Mouse (Mus musculus) lung, embryonic 16.5 days (tissue): ENCODE measurements around the gene Ccdc155. TPM values are rescaled to one million over a fixed set of nuclear protein-coding genes. Genes with fewer than 3 reads are reported as not detected.

Experiments used
- ATAC-seq: fragments of 200-750 bp; cut with Nextera tagmentation; 2 replicates; pipeline ENCODE4 v1.8.0; 2017; ENCODE audit warnings: low read depth, mild to moderate bottlenecking, moderate library complexity
- H3K27ac ChIP-seq: fragments of 300-500 bp; sonication (generic); 2 replicates; pipeline ENCODE4 v1.5.1; 2014; ENCODE audit warnings: mild to moderate bottlenecking, control low read depth, low read length
- H3K27me3 ChIP-seq: fragments of 300-500 bp; sonication (generic); 2 replicates; pipeline ENCODE4 v1.6.1; 2014; ENCODE audit warnings: low read depth, low read length, mixed read lengths; ENCODE audit not compliant: control insufficient read depth, insufficient read depth
- H3K36me3 ChIP-seq: fragments of 300-500 bp; sonication (generic); 2 replicates; pipeline ENCODE4 v1.6.1; 2014; ENCODE audit warnings: low read length; ENCODE audit not compliant: control insufficient read depth, insufficient read depth
- H3K4me1 ChIP-seq: fragments of 300-500 bp; sonication (generic); replicated peaks from 2 replicates; pipeline ENCODE4 v1.6.1; 2014; ENCODE audit warnings: low read length, mixed read lengths; ENCODE audit not compliant: control insufficient read depth, insufficient read depth
- H3K4me2 ChIP-seq: fragments of 300-500 bp; sonication (generic); 2 replicates; pipeline ENCODE4 v1.6.1; 2014; ENCODE audit warnings: low read depth, low read length, control low read depth
- H3K4me3 ChIP-seq: fragments of 300-500 bp; sonication (generic); 2 replicates; pipeline ENCODE4 v1.5.1; 2014; ENCODE audit warnings: mild to moderate bottlenecking, low read length, control low read depth
- H3K9ac ChIP-seq: fragments of 300-500 bp; sonication (generic); 2 replicates; pipeline ENCODE4 v1.6.1; 2014; ENCODE audit warnings: low read length, control low read depth
- H3K9me3 ChIP-seq: fragments of 300-500 bp; sonication (generic); 2 replicates; pipeline ENCODE4 v1.6.1; 2016; ENCODE audit warnings: low read length; ENCODE audit not compliant: control insufficient read depth
- WGBS: fragments of 180-500 bp; shearing (Covaris S2); extraction: QIAGEN DNeasy Blood & Tissue Kit; methylation state at CpG from one replicate; pipeline ENCODE4 v1.1.7; 2014; 5-methylcytosine and 5-hydroxymethylcytosine counted together
- polyA plus RNA-seq: library from polyadenylated mRNA; unstranded; fragments of >200 nt; fragmentation: Nextera tagmentation; extraction: Ambion mirVana; gene quantifications from 2 replicates; pipeline ENCODE4 v1.2.1, GENCODE M21; 2015

Gene Ccdc155
- 1.3 TPM in 2 replicates for polyA plus RNA-seq

- Histone ChIP-seq H3K4me2 (peak within 1 kb of the TSS; percentile 67), H3K9ac (peak within 1 kb of the TSS; percentile 54), H3K4me1 (no peaks in the 10 kb centered on the region), H3K4me3 (peak within 1 kb of the TSS; percentile 57), H3K36me3 (no peaks in the 10 kb centered on the region), H3K27ac (no peak within 1 kb of the TSS), H3K9me3 (peaks cover 6% of the 10 kb centered on the region; the same call in 1 of the 2 replicates), H3K27me3 (no peaks in the 10 kb centered on the region)
- 7% methylated on average over 41 of the region's 44 CpGs for WGBS
- peak; percentile 97 for ATAC-seq
Measured at GRCm38 (mm10) chr7:45204380-45205143, at the start of gene Ccdc155. Ccdc155 (minus strand) TSS chr7:45204892.

GRCm38 (mm10) chr7:45253806-45254205 lies 49.1 kb upstream of the Ccdc155 start:
- H3K4me2 ChIP-seq: no peak overlapping the region
- ATAC-seq: no peak
- no peaks in the 10 kb centered on the region for H3K9me3 ChIP-seq
- H3K4me3 ChIP-seq: no peak overlapping the region
- H3K27me3 ChIP-seq: no peaks in the 10 kb centered on the region
- H3K4me1 ChIP-seq: no peaks in the 10 kb centered on the region
- H3K9ac ChIP-seq: no peak overlapping the region
- 78% methylated on average over 8 of the region's 8 CpGs for whole genome bisulfite sequencing
- no peaks in the 10 kb centered on the region for H3K36me3 ChIP-seq
- H3K27ac ChIP-seq: no peak overlapping the region

GRCm38 (mm10) chr7:45247666-45248065 lies 43.0 kb upstream of the Ccdc155 start:
- Histone ChIP-seq H3K4me2 (no peak overlapping the region), H3K27me3 (no peaks in the 10 kb centered on the region), H3K4me3 (no peak overlapping the region), H3K4me1 (no peaks in the 10 kb centered on the region), H3K27ac (no peak overlapping the region), H3K9ac (no peak overlapping the region), H3K9me3 (no peaks in the 10 kb centered on the region), H3K36me3 (no peaks in the 10 kb centered on the region)
- WGBS: 33% methylated on average over 3 of the region's 3 CpGs
- no peak for ATAC-seq

GRCm38 (mm10) chr7:45241389-45241749 lies 36.7 kb upstream of the Ccdc155 start:
- Histone ChIP-seq H3K36me3 (no peaks in the 10 kb centered on the region), H3K4me1 (0 out of 2 replicates have a peak, but pooled peaks cover 4% of the 10 kb centered on the region), H3K9me3 (no peaks in the 10 kb centered on the region), H3K9ac (no peak overlapping the region), H3K4me3 (no peak overlapping the region), H3K4me2 (peak overlapping the region; percentile 53; the same call in 1 of the 2 replicates), H3K27ac (no peak overlapping the region), H3K27me3 (no peaks in the 10 kb centered on the region)
- WGBS: 83% methylated on average over 6 of the region's 6 CpGs
- no peak for ATAC-seq

GRCm38 (mm10) chr7:45240633-45241388 lies 36.1 kb upstream of the Ccdc155 start, which contains the start of gene Slc6a16:
Slc6a16 (plus strand) TSS chr7:45241085.
- no peaks in the 10 kb centered on the region for H3K9me3 ChIP-seq
- no peak within 1 kb of the TSS for H3K27ac ChIP-seq
- peak within 1 kb of the TSS; percentile 53 for H3K4me2 ChIP-seq
- 16% methylated on average over 50 of the region's 53 CpGs for WGBS
- no peaks in the 10 kb centered on the region for H3K36me3 ChIP-seq
- peak; percentile 41; the same call in 1 of the 2 replicates for ATAC-seq
- 0 out of 2 replicates have a peak, but pooled peaks cover 4% of the 10 kb centered on the region for H3K4me1 ChIP-seq
- no peaks in the 10 kb centered on the region for H3K27me3 ChIP-seq
- peak within 1 kb of the TSS; percentile 42 for H3K9ac ChIP-seq
- peak within 1 kb of the TSS; percentile 26 for H3K4me3 ChIP-seq

- 85% methylated on average over 7 of the region's 7 CpGs for WGBS
- no peaks in the 10 kb centered on the region for H3K36me3 ChIP-seq
- ATAC-seq: no peak
Measured at GRCm38 (mm10) chr7:45240109-45240508, 35.4 kb upstream of the Ccdc155 start.

GRCm38 (mm10) chr7:45238723-45239496 lies 34.2 kb upstream of the Ccdc155 start, which contains the start of gene Cd37:
Cd37 (minus strand) TSS chr7:45239115.
- no peak for ATAC-seq
- no peak within 1 kb of the TSS for H3K9ac ChIP-seq

More at GRCm38 (mm10) chr7:45240109-45240508, 35.4 kb upstream of the Ccdc155 start:
- Histone ChIP-seq H3K27ac (no peak overlapping the region), H3K4me1 (peaks cover 4% of the 10 kb centered on the region), H3K4me3 (no peak overlapping the region), H3K9ac (no peak overlapping the region), H3K27me3 (no peaks in the 10 kb centered on the region), H3K4me2 (no peak overlapping the region), H3K9me3 (no peaks in the 10 kb centered on the region)

GRCm38 (mm10) chr7:45237747-45238699 lies 33.3 kb upstream of the Ccdc155 start:
- Histone ChIP-seq H3K4me3 (no peak overlapping the region), H3K9ac (no peak overlapping the region)
- WGBS: 66% methylated on average over 17 of the region's 17 CpGs

More at GRCm38 (mm10) chr7:45238723-45239496, 34.2 kb upstream of the Ccdc155 start, which contains the start of gene Cd37:
- Histone ChIP-seq H3K4me3 (no peak within 1 kb of the TSS), H3K9me3 (no peaks in the 10 kb centered on the region), H3K4me1 (peaks cover 16% of the 10 kb centered on the region), H3K36me3 (no peaks in the 10 kb centered on the region), H3K4me2 (no peak within 1 kb of the TSS), H3K27ac (no peak within 1 kb of the TSS), H3K27me3 (no peaks in the 10 kb centered on the region)
- 34% methylated on average over 20 of the region's 20 CpGs for WGBS

More at GRCm38 (mm10) chr7:45237747-45238699, 33.3 kb upstream of the Ccdc155 start:
- Histone ChIP-seq H3K27ac (no peak overlapping the region), H3K4me2 (no peak overlapping the region), H3K27me3 (no peaks in the 10 kb centered on the region), H3K36me3 (peaks cover 2% of the 10 kb centered on the region; the same call in 1 of the 2 replicates), H3K4me1 (peaks cover 25% of the 10 kb centered on the region), H3K9me3 (no peaks in the 10 kb centered on the region)
- ATAC-seq: no peak
